Mouse (Mus musculus) inflammation-experienced regulatory T-cells, adult 6 months (primary cell): Measurements from ENCODE around the gene Slc4a4. TPM values are rescaled to one million over a fixed set of nuclear protein-coding genes. Genes with fewer than 3 reads are reported as not detected.

Experiments
- ATAC-seq: one replicate; pipeline ENCODE4 v1.8.0; 2017
- polyA plus RNA-seq, 3 experiments: library from polyadenylated mRNA; unstranded; fragments of 100-300 nt; shearing (Covaris generic); gene quantifications; one replicate each; pipeline ENCODE4 v1.2.1; 2017

Slc4a4 gene
- polyA plus RNA-seq, 3 experiments from 2014 or later, result 0.09 TPM; not detected in 2

DNA sequence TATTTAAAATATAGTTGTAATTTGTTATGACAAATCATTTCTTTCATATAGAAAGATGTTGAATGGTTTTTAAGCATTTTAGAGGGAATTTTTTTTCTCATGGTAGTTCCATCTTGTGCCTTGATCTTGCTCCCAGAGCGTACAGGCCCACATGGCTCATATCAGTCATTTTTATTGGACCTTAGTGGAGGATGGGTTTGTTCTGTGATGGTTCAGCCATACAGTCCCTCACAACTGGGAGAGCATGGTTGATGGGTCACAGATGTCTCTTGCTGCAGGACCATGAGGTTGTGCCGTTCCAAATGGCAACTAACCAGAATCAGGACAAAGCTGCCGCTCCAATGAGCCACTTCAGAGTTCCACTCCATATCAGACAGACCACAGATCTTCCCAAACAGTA lies 308.0 kb downstream of the Slc4a4 start:
- no peak for ATAC-seq

DNA sequence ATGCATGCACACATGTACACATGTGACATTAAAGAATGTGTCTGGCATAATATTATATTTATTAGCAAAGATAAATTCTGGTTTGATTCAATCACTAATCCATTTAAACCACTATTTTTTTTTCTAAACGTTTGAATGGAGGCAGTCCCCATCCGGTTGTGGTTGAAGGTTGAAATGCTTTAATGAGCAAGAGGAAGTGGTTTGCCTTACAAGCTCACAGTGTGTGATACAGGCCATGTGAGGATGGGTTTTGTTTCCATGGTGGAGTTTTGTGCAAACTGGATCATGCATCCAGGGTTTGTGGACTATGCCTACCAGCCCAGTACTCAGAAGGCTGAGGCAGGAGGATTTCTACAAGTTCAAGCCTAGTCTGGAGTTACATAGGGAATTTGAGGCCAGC lies 311.9 kb downstream of the Slc4a4 start:
- ATAC-seq, result peak; percentile 35

DNA sequence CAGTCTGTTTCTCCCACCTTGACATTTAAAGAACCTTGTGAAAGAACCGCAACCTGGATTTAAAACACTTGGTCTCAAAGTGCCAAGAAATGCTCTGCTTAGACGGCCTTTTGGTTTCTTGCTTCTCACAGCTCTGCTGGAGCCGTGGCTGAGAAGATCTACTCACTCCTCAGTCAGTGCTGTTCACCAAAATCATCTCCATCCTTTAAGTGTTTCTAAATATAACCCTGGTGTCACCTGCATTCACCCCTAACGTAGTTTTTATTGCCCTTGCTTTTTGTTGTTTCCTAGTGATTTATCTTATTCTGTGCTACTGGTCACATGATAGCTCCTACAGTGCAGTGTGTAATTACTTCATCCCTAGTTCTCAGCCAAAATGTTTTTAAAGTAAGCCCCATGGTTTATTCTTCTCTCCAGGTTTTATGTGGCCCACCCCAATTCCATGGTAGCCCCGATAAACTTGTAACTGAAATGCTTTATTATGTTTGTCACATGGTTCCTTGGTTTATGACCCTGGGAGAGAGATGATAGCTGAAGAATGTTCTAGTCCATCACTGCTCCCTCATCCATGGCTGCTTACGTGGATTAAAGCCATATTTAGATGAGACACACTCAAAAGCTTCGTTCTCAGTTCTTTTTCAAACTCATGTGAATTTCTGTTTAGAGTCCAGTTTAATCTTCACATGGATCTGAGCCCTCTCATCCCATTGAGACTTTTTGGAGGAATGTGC lies 323.5 kb downstream of the Slc4a4 start:
- no peak for ATAC-seq

DNA sequence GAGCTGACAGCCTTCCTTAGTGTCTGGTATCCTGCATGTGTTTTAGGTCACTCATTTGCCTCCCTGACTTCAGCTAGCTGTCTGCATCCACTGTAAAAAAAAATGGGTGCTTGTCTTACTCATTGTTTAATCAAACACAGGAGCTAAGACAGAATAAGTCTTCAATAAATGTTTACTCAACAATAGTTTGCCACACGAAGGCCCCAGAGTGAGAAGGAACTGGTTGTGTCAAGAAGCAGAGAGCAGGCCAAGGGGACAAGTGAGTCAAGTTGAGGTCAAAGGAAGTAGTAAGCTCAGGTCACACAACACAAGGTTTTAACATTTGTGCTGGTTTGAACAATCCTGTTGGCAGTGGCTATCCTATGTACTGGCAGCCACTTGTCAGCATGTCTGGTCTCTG lies 324.4 kb downstream of the Slc4a4 start:
- no peak for ATAC-seq

DNA sequence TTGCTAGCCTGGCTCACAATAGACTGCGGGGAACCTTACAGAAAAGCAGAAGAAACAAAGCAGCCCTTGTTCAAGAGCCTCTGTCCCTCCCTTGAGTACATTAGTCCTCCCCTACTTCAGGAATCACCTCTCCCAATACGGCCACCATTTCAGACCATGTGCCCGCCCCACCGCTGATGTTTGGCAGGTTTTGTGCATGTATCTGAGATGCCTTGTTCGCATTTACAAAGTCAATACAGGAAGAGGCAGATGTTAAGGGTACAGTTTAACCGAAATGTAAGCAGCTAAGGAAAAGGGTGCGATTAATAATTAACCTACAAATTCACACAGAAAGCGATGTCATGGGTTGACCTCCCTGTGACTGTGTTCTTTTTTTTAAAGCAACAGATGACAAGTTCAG lies 331.6 kb downstream of the Slc4a4 start:
- no peak for ATAC-seq

DNA sequence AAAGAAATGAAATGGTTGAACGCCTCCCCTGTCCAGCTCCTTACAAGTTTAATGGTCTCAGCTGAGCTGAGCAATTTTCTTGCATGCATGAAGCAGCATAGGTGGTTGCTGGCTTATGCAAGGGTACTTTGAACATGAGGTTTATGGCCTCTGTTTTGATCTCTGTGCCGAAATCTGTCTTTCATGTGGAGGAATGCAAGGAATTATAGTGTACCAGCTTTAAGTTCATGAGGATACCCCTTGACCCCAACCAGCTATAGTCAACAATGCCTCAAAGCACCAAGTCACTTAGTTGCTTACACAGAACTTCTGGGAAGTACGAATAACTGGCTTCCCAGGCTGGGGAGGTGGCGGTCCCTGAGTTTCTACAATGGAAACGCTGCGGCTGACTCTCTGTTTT lies 332.1 kb downstream of the Slc4a4 start:
- no peak for ATAC-seq

DNA sequence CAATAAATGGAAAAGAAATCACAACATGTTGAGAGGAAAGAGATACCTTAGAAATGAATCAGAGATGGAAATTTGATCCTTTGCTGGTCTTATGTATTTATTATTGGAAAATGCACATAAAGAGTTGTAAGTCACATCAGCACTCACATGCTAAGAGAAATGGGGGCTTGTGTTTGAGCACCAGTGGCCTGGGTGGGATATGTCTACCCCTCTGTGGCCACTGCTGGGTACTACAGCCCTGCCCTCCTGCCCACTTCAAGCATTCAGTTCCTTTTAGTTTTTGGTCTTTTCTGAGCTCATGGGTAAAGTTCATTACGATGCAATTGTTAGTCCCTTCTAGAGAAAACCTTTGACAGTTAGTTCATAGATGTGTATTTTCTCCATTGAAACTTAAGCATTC lies 335.0 kb downstream of the Slc4a4 start:
- ATAC-seq, result no peak

DNA sequence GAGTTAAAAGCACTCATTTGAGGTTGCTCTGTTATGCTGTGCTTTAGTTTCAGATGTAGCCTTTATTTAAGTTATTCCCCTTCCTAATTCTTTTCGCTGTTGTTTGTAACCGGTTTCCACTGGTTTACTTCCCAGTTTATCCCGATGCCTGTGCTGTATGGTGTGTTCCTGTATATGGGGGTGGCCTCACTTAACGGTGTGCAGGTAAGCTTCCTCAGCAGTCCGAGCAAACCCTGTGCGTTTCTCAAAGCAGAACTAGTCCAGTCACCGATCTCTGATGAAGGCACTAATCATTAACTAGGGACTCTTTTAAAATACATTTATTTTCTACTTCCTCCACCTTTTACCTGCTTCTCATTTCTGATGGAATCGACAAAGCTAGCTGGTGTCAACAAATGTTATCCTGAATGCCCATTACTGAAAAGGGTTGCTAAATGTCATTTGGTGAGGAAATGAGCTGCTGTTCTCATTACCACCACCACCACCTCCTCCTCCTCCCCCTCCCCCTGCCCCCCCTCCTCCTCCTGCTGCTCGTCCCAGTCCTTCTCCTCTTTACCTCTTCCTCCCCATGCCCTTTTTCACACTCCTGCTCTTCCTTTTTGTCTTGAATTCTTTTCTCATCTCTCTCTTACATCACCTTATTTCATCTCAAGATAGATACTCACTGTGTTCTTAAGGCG lies 336.6 kb downstream of the Slc4a4 start:
- no peak for ATAC-seq

DNA sequence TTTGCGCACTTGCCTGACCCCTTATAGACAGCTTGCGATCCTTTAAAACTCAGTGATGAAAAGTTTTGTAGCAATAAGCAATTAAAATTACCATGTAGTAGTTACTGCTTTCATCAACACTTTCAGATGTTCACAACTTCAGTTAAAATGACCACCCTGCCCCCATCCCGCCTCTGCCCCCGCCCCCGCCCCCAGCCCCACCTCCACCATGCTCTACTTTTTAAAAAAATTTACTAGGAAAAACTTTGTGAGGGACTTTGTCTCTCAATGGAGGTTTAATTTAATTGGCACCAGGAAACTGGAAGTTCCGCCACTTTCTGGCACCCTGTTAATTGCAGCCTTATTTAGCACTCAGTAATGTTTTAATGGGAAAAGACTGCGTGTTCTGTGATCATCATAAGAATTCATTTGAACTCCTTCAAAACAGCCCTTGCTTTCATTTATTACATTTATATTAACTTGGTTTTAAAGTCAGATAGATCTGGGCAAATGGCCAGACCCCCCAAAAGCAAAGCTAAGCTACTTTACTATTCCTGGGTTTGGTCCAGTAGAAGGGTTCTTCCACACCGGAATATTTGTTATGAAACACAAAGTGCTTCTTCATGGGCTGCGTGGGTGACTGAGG lies 337.2 kb downstream of the Slc4a4 start:
- no peak for ATAC-seq

DNA sequence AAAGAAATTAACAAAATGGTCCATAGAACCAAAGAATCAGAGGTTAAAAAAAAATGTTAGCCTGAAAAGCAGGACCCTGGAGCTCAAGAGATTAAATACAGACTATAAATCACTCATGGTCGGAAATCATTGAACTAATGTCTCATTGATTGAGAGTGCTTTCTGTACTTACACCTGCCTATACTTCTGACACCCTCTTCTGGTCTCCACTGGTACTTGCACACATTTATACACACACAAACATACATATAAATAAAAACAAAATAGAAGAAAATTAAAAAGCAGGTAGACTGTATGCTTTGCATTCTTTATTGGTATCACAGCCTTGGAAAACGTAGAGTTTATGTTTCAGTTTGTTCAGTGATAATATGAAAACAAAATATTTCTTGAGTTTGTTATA lies 341.3 kb downstream of the Slc4a4 start:
- no peak for ATAC-seq

DNA sequence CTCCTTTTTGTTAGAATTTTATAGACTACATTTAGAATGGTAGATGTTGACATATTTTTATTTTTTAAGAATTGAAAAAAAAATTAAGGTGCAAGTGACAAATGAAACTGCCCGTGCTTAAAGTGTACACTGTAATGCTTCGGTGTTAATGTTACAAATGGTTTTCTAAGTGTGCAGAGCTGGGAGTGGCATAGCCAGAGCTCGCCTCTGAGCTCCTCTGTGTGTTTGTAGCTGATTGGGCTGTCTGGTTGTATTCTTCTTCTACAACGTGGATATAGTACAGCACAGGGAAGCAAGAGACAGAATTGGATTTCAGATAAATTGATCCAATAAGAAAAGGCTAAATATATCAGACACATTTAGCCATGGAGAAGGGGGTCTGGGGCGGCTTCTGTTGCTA lies 343.0 kb downstream of the Slc4a4 start:
- no peak for ATAC-seq

DNA sequence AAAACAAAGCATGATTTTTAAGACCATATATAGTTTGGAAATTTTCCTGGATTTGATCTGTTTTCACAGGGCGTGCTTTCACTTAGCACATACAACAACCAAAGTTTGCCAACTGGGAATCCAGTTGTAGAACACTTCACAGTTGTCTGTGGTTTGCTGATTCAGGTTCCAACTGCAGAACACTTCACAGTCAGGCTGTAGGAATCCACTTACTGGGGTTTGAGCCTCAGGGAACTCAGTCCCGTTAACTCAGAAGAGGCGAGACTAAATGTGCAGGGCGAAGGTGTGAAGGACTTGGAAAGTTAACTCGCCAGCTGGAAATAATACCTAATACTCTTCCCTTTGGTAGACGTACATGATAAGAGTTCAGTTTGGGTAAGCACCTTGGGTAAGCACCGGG lies 345.7 kb downstream of the Slc4a4 start:
- no peak for ATAC-seq

DNA sequence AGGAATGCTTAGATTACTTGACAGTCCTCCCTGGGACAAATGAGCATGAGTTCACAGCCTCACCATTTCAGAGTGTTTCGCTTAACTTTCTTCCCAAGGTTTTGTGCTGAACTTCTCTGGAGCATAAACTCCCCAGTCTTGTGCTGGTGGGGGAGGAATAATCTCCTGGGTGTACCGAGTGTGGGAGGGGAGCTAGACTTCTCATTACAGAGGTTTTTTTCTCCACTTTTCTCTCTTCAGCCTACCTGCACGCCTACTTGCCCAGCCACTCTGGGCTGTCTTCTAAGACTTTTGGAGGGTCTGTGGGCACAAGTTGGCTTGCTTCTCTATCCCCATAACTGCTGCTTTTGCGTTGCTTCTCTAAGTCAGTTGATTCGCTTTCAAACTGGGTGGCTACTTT lies 365.2 kb downstream of the Slc4a4 start:
- no peak for ATAC-seq

DNA sequence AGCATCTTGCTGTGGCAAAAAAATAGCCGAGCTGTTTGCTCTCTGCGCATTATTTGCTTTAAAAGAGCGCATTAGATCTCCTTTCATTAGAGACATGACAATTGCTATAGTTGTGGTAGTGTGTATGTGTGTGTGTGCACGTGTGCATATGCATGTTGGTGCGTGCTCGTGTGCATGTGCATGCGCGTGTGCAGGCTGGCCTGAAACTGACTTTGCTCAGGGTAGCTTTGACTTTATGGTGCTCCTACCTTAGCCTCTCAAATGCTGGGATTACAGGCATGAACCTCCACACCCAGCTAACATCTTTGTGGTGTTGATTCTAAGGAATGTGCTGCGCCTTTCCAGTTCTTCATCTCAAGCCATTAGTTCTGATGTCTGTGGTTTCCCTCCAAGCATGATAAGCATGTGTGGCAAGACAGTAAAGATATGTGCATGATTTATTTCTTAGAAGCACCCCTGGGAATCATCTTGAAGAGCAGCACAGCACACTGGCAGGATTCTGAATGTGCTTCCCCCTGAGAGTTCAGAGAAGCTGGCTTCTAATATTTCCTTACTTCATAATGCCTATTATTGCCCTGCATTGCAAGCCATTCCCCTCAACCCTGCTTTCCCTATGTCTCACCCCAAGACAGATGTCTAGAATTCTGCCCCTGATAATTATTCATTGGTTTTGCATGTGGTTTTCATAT lies 373.3 kb downstream of the Slc4a4 start:
- no peak for ATAC-seq

DNA sequence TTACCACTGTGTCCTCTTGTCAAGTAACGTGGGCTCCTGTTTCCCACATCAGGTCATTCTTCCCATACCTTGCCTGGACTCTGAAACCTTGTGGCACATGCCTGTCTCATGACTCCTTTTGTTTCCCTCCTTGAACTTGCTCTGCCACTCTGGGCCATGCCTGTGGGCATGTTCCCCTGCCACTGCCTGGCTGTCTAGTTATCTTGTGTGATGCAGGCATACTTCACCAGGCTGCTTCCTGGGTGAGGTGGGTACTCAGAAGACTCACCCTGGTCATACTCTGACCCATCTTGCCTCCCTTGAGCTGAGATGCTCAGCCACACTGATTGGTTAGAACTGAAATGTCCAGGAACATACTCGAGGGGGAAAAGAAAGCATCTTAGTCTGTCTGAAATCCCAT lies 390.4 kb downstream of the Slc4a4 start:
- no peak for ATAC-seq

DNA sequence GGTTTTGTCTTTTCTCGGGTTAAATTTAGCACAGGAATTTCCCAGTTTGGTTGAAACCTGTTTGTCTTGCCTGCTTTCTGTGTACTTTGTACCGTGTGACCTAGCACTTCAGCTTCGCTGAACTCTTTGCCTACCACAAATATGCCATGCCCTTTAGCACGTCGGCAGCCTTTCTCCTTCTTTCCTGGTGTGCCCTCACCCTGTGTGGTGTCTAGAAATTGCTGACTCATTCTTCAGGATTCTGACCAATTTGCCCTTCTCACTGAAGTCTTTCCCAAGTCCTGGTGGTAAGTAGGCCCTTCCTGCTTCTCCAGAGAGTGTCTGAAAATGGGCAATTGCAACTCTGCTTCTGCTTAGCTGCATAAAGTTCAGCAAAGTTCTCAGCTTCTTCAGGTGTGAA lies 391.0 kb downstream of the Slc4a4 start:
- ATAC-seq, result no peak

DNA sequence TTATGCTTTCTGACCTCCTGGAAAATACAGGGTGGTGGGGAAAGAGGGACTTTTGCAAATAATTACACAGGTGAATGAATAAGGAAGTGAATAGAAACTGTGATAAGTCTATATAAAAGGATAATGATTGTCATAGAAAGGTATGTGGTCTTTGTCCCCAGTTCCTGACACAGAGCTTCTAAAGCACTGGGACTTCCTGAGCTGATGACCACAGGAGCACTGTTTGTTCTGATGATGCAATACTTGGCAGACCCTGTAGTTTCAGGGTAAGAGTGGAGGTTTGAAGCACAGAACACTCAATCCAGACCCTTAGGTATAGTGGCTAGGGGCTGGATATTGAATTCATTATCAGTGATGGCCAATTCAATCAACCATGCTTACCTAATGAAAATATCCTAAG lies 391.7 kb downstream of the Slc4a4 start:
- ATAC-seq, result no peak

DNA sequence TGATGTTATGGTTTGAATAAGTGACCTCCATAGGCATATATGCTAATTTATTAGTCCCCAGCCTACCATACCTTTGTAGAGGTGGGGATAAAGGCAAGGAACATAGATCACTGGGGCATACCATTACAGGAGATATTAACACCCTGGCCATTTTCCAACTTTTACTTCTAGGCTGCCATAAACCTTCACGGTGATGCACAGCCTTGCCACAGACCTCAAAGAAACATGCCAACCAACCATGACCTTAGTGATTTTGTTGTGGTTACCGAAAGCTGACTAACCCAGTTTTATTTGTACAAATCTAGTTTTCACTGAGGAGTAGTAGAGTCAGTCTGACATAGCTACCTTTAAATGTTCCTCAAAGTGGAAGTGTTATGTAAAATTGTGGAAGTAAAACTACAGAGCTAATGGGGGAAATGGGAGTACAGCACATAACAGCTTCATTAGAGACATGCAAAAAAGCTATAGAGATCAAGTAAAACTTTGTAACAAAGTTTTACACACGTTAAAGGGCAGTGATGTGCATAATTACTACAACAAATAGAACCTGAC lies 393.8 kb downstream of the Slc4a4 start:
- ATAC-seq, result no peak

Other genes with a start within 250 kb of the Slc4a4 start
- 10 to 100 TPM in 1 of 3 experiments, 1 to 10 TPM in 2; 5.7 to 10.0 (median 7.8) TPM for gene Grsf1, start 210.6 kb upstream of the Slc4a4 start, polyA plus RNA-seq
- gene Mob1b, start 166.0 kb upstream of the Slc4a4 start, polyA plus RNA-seq, result 10 to 100 TPM in 1 of 3 experiments, 1 to 10 TPM in 2; 8.8 to 11.5 (median 8.9) TPM
- gene Dck, start 121.8 kb upstream of the Slc4a4 start, polyA plus RNA-seq, result 10 to 100 TPM; 39.4 to 97.7 (median 42.7) TPM